Mouse (Mus musculus): ENCODE measurements around the gene Eif3f.

- no peak for TF ChIP-seq EP300 (IDR thresholded peaks at IDR 0.05; ENCODE audit: low read length)
- no peak for TF ChIP-seq UBTF (IDR thresholded peaks at IDR 0.05; ENCODE audit: low read depth, low read length)
- no peak for TF ChIP-seq POLR2AphosphoS2 (IDR thresholded peaks at IDR 0.05; ENCODE audit: low read depth, low read length)
- TF ChIP-seq ZNF384 (IDR thresholded peaks at IDR 0.05; ENCODE audit: low read depth, low read length) = no peak
Measured at GRCm38 (mm10) chr7:108954185-108954584, 20.0 kb downstream of the Eif3f start.
